In the genomic region with DNA sequence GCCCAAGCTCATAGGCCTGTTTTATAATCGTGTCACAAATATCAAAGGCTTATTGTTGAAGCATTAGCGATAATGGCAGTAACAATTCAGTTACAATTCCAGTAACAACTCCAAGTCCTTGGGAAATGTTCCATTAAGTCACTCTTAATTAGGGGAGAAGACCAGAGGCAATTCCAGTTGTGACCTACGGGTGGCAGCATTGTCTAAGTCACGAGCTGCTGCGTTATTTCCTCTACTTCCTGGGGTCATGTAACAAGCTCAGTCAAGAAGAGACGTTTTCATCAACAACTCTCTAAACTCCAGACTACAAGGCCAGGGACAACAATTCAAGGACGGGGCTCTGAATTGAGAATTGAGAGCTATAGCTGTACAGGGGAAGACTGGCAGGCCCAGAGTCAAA, we compare ENCODE assay signal across 8 mouse cellular contexts. TPM values are rescaled to one million over a fixed set of nuclear protein-coding genes. Genes with fewer than 3 reads are reported as not detected.
DNase-seq lines count a peak whose midpoint lies in the region; ATAC-seq and TF ChIP-seq lines count a peak whose summit lies in the region.

No protein-coding gene starts in this region.

- TF ChIP-seq CTCF in lung, postnatal 0 days (IDR thresholded peaks at IDR 0.05): peak; percentile 98

- H3K9ac ChIP-seq in lung, postnatal 0 days (replicated peaks; ENCODE audit: low read depth): no peak overlapping the region

- no peak overlapping the region for H3K4me3 ChIP-seq in lung, postnatal 0 days (ENCODE audit: low read depth, low read length)

- no peaks in the 10 kb centered on the region for H3K27me3 ChIP-seq in lung, postnatal 0 days (replicated peaks; ENCODE audit: insufficient read depth, low read length)

- no peak overlapping the region for H3K4me2 ChIP-seq in lung, postnatal 0 days (replicated peaks; ENCODE audit: low read depth, low read length)

- H3K9me3 ChIP-seq in lung, postnatal 0 days (ENCODE audit: low read length): no peaks in the 10 kb centered on the region

- DNase-seq in ES-CJ7 (ENCODE audit: low read depth, low spot score): peak; percentile 87
- DNase-seq in adrenal gland, adult 8-10 months: peak; percentile 40
- peak; percentile 90 for DNase-seq in embryo, embryonic 10.5 days (ENCODE audit: low spot score)
- DNase-seq in gastrocnemius, postnatal 36 days: peak; percentile 60 to 65
- peak; percentile 83 for DNase-seq in layer of hippocampus, adult 11-12 months (ENCODE audit: low spot score)
- peak; percentile 83 for DNase-seq in lung, postnatal 0 days (ENCODE audit: low spot score)
- peak; percentile 57 for DNase-seq in right cerebral cortex, adult 18-20 months
- peak; percentile 65 for DNase-seq in urinary bladder, postnatal 25 days (ENCODE audit: low spot score)

- intact Hi-C loops in gastrocnemius, postnatal 36 days (cut with DNase I): loop anchor here (1.0 to 5.0 kb wide), 2 partner anchors 43 to 222 kb away; no protein-coding TSS in a partner anchor

- H3K36me3 ChIP-seq in lung, postnatal 0 days (ENCODE audit: insufficient read depth, low read length): no peaks in the 10 kb centered on the region

- ATAC-seq in lung, postnatal 0 days: peak; percentile 26; the same call in 1 of the 2 replicates

- H3K27ac ChIP-seq in lung, postnatal 0 days (ENCODE audit: low read length): no peak overlapping the region

- 4% methylated on average over 7 of the region's 7 CpGs for WGBS in lung, postnatal 0 days

- no peaks in the 10 kb centered on the region for H3K4me1 ChIP-seq in lung, postnatal 0 days (ENCODE audit: insufficient read depth, low read depth, low read length)

- TF ChIP-seq EP300 in lung, postnatal 0 days (IDR thresholded peaks at IDR 0.05): no peak

RNA-seq across cellular contexts. Expression of a gene that starts 21.2 kb away (rescaled TPM):
- total RNA-seq in adrenal gland, adult 8-10 months (2022): 100 to 1,000 TPM in 2 of 4 experiments, 10 to 100 TPM in 2; 69.3 to 119 (median 87.4) TPM
- total RNA-seq in gastrocnemius, postnatal 36 days (2021): 100 to 1,000 TPM; 108 to 112 TPM
- 67.5 and 70.1 TPM in 2 replicates for polyA plus RNA-seq in lung, postnatal 0 days (2015; fragmentation: Nextera tagmentation; extraction: Ambion mirVana)

RNA-seq across cellular contexts. Expression of a gene that starts 51.7 kb away (rescaled TPM):
- total RNA-seq in adrenal gland, adult 8-10 months (2022): under 1 TPM in 1 of 4 experiments, not detected in 3; 0.20 TPM
- total RNA-seq in gastrocnemius, postnatal 36 days (2021): 1 to 10 TPM; 4.7 to 4.9 TPM
- polyA plus RNA-seq in lung, postnatal 0 days (2015; fragmentation: Nextera tagmentation; extraction: Ambion mirVana): 0.99 and 1.1 TPM in 2 replicates

Comparison
In these comparisons a context has a peak if more than half of its experiments do, and no peak if none do; other contexts are left out.
1. DNase-seq: peak in every context shown above with its lines; median percentile 90 in embryo, embryonic 10.5 days; 87 in ES-CJ7; 83 in layer of hippocampus, adult 11-12 months; 83 in lung, postnatal 0 days; 65 in urinary bladder, postnatal 25 days; 62 in gastrocnemius, postnatal 36 days; 57 in right cerebral cortex, adult 18-20 months; 40 in adrenal gland, adult 8-10 months.
2. RNA of a gene that starts 51.7 kb away (total RNA-seq): 4.7 to 4.9 TPM in gastrocnemius, postnatal 36 days; 0.20 TPM in adrenal gland, adult 8-10 months; every median in the first group is over 4 times any median in the second.